Mouse (Mus musculus): ENCODE measurements around the gene Snx5. TPM values are rescaled to one million over a fixed set of nuclear protein-coding genes. Genes with fewer than 3 reads are reported as not detected.

Gene Snx5
- total RNA-seq, 2 experiments from 2014 or later, result 52.0 to 60.6 TPM

- Histone ChIP-seq H3K27ac (peak overlapping the region; percentile 77), H3K4me3 (0 out of 2 replicates have a peak overlapping the region, but pooled peaks have one; percentile 3)
- DNase-seq, result peak; percentile 88
- TF ChIP-seq CTCF (IDR thresholded peaks at IDR 0.05), result no peak
- intact Hi-C loops (cut with DNase I), result no loop called here
Observed at GRCm38 (mm10) chr2:144238341-144238740, 32.4 kb downstream of the Snx5 start.

- Histone ChIP-seq H3K27ac (peak overlapping the region; percentile 31; the same call in 1 of the 2 replicates), H3K4me3 (no peak overlapping the region)
- no peak for TF ChIP-seq CTCF (IDR thresholded peaks at IDR 0.05)
- no peak for DNase-seq
- intact Hi-C loops (cut with DNase I), result no loop called here
Observed at GRCm38 (mm10) chr2:144236791-144237584, 33.7 kb downstream of the Snx5 start.

- TF ChIP-seq CTCF (IDR thresholded peaks at IDR 0.05), result no peak
- no peak for DNase-seq
- intact Hi-C loops (cut with DNase I), result no loop called here
- Histone ChIP-seq H3K4me3 (no peak overlapping the region), H3K27ac (no peak overlapping the region)
Observed at GRCm38 (mm10) chr2:144235776-144236175, 34.9 kb downstream of the Snx5 start.

- intact Hi-C loops (cut with DNase I), result no loop called here
- H3K4me3 ChIP-seq, result no peak overlapping the region
- no peak for DNase-seq
- no peak overlapping the region for H3K27ac ChIP-seq
- no peak for TF ChIP-seq CTCF (IDR thresholded peaks at IDR 0.05)
Observed at GRCm38 (mm10) chr2:144233534-144233933, 37.2 kb downstream of the Snx5 start.

- intact Hi-C loops (cut with DNase I), result no loop called here
- Histone ChIP-seq H3K4me3 (no peak overlapping the region), H3K27ac (no peak overlapping the region; the same call in 1 of the 2 replicates)
- TF ChIP-seq CTCF (IDR thresholded peaks at IDR 0.05), result no peak
- no peak for DNase-seq
Observed at GRCm38 (mm10) chr2:144231115-144231514, 39.6 kb downstream of the Snx5 start.

- intact Hi-C loops (cut with DNase I), result no loop called here
- DNase-seq, result peak; percentile 33
- TF ChIP-seq CTCF (IDR thresholded peaks at IDR 0.05), result no peak
- no peak overlapping the region; the same call in 1 of the 2 replicates for H3K27ac ChIP-seq
- no peak overlapping the region for H3K4me3 ChIP-seq
Observed at GRCm38 (mm10) chr2:144230498-144230897, 40.2 kb downstream of the Snx5 start.

GRCm38 (mm10) chr2:144229647-144230046, 41.1 kb downstream of the Snx5 start:
- intact Hi-C loops (cut with DNase I), result no loop called here

GRCm38 (mm10) chr2:144228521-144229346, 42.0 kb downstream of the Snx5 start:
- intact Hi-C loops (cut with DNase I), result no loop called here
- TF ChIP-seq CTCF (IDR thresholded peaks at IDR 0.05), result no peak
- H3K4me3 ChIP-seq, result no peak overlapping the region
- no peak for DNase-seq
- no peak overlapping the region for H3K27ac ChIP-seq

More at GRCm38 (mm10) chr2:144229647-144230046, 41.1 kb downstream of the Snx5 start:
- no peak for TF ChIP-seq CTCF (IDR thresholded peaks at IDR 0.05)
- Histone ChIP-seq H3K4me3 (no peak overlapping the region), H3K27ac (no peak overlapping the region)
- no peak for DNase-seq

GRCm38 (mm10) chr2:144226906-144227586, 43.7 kb downstream of the Snx5 start:
- intact Hi-C loops (cut with DNase I), result no loop called here
- no peak for DNase-seq
- TF ChIP-seq CTCF (IDR thresholded peaks at IDR 0.05), result no peak
- no peak overlapping the region for H3K27ac ChIP-seq
- H3K4me3 ChIP-seq, result no peak overlapping the region

GRCm38 (mm10) chr2:144224351-144224750, 46.4 kb downstream of the Snx5 start:
- H3K27ac ChIP-seq, result peak overlapping the region; percentile 65
- DNase-seq, result peak; percentile 43

GRCm38 (mm10) chr2:144215601-144216000, 55.1 kb downstream of the Snx5 start:
- intact Hi-C loops (cut with DNase I), result loop anchor here (5.0 kb wide), 1 partner anchor 298 kb away; the partner anchor contains the start of gene Dstn
- Histone ChIP-seq H3K27ac (peak overlapping the region; percentile 48), H3K4me3 (no peak overlapping the region)
- no peak for DNase-seq
- no peak for TF ChIP-seq CTCF (IDR thresholded peaks at IDR 0.05)

More at GRCm38 (mm10) chr2:144224351-144224750, 46.4 kb downstream of the Snx5 start:
- TF ChIP-seq CTCF (IDR thresholded peaks at IDR 0.05), result no peak
- intact Hi-C loops (cut with DNase I), result no loop called here
- peak overlapping the region; percentile 56 for H3K4me3 ChIP-seq

- intact Hi-C loops (cut with DNase I), result loop anchor here (5.0 kb wide), 1 partner anchor 298 kb away; the partner anchor contains the start of gene Dstn
- no peak overlapping the region for H3K4me3 ChIP-seq
- peak overlapping the region; percentile 48 for H3K27ac ChIP-seq
- DNase-seq, result peak; percentile 75
- no peak for TF ChIP-seq CTCF (IDR thresholded peaks at IDR 0.05)
Observed at GRCm38 (mm10) chr2:144215195-144215594, 55.5 kb downstream of the Snx5 start.

All from gastrocnemius, adult 2 months (tissue).